Mouse (Mus musculus): ENCODE results near the gene Gm29094. TPM values are rescaled to one million over a fixed set of nuclear protein-coding genes. Genes with fewer than 3 reads are reported as not detected.
"Not testable (repeated sequence)": the region's sequence is repeated elsewhere in the genome, so short reads cannot be mapped to it uniquely, and the experiment has no call there.

Gene Gm29094
- total RNA-seq (2021) = not detected
- long read RNA-seq, experiment 1 = 0 reads
- long read RNA-seq, experiment 2 = 0 reads

DNA sequence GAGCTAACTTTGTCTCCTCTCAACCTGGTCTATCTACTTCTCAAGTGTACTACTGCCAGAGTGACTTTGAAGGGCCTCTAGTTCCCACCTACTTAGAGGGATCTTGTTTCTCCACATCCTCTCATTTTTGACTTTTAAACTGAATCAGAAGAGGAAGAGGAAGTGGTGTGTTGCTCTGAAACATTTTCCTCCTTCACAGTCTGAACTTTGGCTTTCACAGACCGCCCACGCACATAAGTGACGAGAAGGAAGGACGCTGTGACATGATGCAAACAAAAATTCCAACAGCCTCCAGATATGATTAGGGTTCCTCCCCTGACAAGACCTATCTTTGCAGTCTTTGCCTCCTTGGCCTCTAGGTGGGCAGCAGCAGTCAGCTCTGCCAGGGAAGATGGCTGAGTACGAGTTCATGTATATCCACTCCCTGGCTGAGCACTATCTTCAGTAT is at the start of gene Gm29094, which contains the start of gene Bcl2a1b:
Gene Gm29094 (plus strand): TSS at position 411 of the 448 bp plus-strand sequence.
Gene Bcl2a1b (plus strand): TSS at position 241 of the 448 bp plus-strand sequence.
- not testable (repeated sequence) for H3K4me3 ChIP-seq

DNA sequence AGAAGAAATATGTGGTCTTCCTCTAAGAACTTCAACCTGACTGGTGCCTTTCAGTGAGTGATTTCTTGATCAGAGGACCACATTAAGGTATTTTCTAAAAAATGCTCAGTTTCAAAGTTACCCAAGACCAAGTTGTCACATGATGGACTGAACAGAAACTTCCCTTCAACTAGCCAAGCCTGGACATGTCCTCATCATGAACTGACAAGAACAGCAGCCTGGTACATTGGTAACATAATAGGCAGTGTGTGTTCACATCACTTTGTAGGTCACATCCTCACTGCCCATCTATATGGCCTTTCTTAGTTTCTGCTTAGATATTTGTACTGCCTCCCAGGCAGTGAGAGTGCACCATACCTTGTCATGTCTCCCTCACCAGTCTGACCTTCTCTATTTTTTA is 26.6 kb upstream of the Gm29094 start:
- H3K27ac ChIP-seq; H3K4me3 ChIP-seq; intact Hi-C loops (cut with DNase I); DNase-seq (ENCODE audit: extremely low spot score in 1 of 2, low spot score in 2 of 2): not testable (repeated sequence)

More for the DNA sequence above, at the start of gene Gm29094, which contains the start of gene Bcl2a1b:
- intact Hi-C loops (cut with DNase I); DNase-seq (ENCODE audit: extremely low spot score in 1 of 2, low spot score in 2 of 2); H3K27ac ChIP-seq: not testable (repeated sequence)

DNA sequence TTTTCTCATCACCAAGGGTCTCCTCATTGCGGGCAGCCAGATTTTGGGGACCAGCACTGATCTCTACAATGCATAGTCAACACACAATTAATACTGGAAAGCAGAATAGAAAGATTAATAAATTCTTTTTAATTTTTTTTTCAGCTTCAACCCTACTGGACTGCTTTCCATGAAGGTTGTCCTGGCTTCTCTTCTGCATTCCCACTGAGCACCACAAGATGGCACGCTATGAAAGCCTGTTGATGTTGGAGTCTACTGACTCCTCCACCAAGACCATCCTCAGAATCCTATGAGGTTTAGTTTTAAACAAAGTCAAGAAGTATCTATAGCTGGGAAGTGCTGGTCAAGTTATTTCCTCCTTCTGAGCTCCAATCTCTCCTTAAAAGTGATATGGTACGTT is 20.3 kb upstream of the Gm29094 start:
- peak; percentile 58 for TF ChIP-seq CTCF (IDR thresholded peaks at IDR 0.05)
- intact Hi-C loops (cut with DNase I); H3K4me3 ChIP-seq; H3K27ac ChIP-seq: not testable (repeated sequence)
- DNase-seq (ENCODE audit: extremely low spot score in 1 of 2, low spot score in 2 of 2) = peak; percentile 57 to 71

DNA sequence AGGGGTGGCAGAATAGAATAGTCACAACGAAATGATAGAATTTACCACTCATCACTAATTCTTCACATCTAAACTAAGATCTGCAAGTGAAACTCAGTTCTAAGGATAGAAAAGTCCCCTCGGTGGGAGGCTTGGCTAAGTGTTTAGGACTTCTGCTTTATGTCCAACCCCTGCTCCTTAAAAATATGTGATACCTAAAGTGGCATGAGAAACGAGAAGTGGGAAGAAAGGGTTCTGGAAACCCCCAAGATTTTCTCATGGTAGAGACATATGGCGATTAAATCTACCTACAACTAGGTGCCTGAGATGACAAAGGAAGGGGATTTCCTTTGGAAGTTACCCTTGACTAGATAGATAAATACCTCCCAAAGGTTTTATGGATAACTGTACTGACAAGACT is 19.7 kb upstream of the Gm29094 start:
- intact Hi-C loops (cut with DNase I) = not testable (repeated sequence)

DNA sequence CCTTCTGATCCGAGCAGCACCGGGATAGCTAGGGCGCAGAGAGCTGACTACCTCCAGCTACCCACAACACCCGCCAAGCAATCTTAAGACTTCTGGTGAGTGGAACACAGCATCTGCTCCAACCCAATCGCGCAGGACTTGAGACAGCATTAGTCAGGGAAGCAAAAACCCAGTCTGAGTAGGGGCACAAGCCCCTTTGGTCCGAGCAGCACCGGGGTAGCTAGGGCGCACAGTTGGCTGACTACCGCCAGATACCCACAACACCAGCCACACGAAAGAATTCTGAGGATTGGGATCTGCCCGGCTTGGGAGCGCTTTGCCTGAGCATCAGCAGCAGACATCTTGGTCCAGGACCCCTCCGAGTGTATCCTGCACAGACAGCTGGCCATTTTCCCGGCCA is 12.2 kb upstream of the Gm29094 start:
- intact Hi-C loops (cut with DNase I); H3K4me3 ChIP-seq; H3K27ac ChIP-seq; DNase-seq (ENCODE audit: extremely low spot score in 1 of 2, low spot score in 2 of 2): not testable (repeated sequence)

More for the DNA sequence above, 19.7 kb upstream of the Gm29094 start:
- not testable (repeated sequence) for H3K4me3 ChIP-seq; DNase-seq (ENCODE audit: extremely low spot score in 1 of 2, low spot score in 2 of 2); H3K27ac ChIP-seq

DNA sequence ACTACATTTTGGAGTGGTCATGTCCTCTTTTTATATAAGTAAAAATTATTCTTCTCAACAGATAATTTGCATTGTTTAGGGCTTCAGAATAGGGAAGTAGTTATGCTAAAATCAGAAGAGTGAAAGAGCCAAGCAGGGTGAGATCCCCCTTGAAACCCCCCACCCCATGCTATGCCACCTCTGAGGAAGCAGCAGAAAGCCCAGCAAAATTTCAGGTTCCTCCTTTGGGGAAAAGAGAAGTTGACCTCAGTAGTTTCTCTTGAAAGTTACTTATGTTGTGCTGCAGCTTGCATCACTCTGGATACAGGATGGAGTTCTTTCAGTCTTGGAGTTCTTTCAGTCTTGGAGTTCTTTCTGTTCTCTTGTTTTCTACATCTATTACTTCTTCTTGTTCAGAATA is 3.7 kb upstream of the Gm29094 start:
- DNase-seq (ENCODE audit: extremely low spot score in 1 of 2, low spot score in 2 of 2); H3K4me3 ChIP-seq; intact Hi-C loops (cut with DNase I); H3K27ac ChIP-seq: not testable (repeated sequence)

DNA sequence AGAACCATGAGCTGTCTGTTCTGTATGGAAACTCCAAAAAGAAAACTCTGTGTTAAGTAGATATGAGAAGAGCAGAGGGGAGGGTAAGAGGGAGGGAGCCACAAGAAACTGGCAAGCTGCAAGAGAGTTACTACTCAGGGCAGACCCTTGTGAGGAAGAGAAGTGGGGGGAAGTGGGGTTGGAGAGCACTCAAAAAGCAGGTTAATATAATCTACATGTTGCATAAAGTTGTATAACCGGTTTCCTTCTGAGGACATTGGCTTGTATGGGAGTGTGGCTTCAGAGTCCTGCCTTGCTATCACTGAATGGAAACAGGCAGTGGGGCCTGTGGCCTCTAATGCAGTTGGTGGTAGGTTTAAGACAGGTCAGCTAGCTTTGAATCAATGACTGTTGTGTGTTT is 1.7 kb upstream of the Gm29094 start:
- H3K27ac ChIP-seq; H3K4me3 ChIP-seq; intact Hi-C loops (cut with DNase I); DNase-seq (ENCODE audit: extremely low spot score in 1 of 2, low spot score in 2 of 2): not testable (repeated sequence)

DNA sequence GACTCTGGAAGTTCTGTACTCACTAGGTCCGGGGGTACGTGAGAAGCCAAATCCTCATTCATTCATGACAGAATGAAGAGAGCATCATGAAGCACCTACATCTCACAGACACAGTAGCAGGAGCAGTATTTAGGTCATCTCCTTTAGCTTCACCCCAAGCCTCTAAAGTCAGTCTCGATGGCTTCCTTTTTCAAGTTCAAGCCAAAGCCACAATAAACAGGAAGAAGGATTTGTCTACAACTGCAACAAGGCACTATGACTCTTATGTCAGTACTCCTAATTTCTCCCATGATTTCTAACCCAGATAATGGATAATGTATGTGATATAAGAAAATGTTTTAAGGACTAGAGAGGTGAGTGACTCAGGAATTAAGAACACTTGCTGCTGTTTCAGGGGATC is 830 bp upstream of the Gm29094 start:
- H3K4me3 ChIP-seq; intact Hi-C loops (cut with DNase I); DNase-seq (ENCODE audit: extremely low spot score in 1 of 2, low spot score in 2 of 2); H3K27ac ChIP-seq: not testable (repeated sequence)

DNA sequence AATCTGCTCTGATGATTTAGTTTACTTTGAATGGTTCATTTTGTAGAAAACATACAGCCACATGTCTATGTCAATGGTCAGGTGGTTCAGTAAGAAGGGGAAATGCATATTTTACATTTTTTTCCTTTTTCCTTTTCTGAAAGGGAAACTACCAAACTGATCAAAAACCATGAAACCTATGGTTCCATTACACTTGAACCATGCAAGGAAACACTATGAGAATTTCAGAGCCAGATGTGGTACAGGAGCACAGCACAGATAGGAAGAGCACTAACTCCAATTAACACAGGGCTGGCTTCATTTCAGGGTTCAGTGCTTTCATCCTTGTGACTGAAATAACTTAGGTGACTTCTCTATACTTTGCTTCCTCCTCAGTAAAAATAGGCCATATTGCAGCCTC is 3.1 kb downstream of the Gm29094 start:
- H3K27ac ChIP-seq; DNase-seq (ENCODE audit: extremely low spot score in 1 of 2, low spot score in 2 of 2); H3K4me3 ChIP-seq; intact Hi-C loops (cut with DNase I): not testable (repeated sequence)

DNA sequence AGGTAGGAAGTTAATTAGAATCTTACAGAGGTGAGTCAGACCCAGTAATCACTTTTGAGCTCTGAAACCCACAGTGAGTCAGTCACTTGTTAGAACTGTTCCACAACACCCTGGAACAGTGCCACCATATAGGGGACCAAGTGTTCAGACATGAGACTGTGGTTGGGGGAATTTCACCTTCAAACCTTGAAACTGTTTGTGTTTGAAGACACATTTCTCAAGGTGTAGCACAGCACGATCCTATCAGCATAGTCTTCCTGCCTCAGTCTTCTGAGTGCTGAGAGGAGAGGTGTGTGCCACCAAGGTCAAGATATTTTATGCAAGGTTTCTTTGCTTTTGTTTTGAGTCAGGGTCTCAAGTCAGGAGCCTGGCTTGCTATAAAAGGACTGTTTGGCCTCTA is 9.8 kb downstream of the Gm29094 start:
- H3K4me3 ChIP-seq; H3K27ac ChIP-seq; DNase-seq (ENCODE audit: extremely low spot score in 1 of 2, low spot score in 2 of 2); intact Hi-C loops (cut with DNase I): not testable (repeated sequence)

DNA sequence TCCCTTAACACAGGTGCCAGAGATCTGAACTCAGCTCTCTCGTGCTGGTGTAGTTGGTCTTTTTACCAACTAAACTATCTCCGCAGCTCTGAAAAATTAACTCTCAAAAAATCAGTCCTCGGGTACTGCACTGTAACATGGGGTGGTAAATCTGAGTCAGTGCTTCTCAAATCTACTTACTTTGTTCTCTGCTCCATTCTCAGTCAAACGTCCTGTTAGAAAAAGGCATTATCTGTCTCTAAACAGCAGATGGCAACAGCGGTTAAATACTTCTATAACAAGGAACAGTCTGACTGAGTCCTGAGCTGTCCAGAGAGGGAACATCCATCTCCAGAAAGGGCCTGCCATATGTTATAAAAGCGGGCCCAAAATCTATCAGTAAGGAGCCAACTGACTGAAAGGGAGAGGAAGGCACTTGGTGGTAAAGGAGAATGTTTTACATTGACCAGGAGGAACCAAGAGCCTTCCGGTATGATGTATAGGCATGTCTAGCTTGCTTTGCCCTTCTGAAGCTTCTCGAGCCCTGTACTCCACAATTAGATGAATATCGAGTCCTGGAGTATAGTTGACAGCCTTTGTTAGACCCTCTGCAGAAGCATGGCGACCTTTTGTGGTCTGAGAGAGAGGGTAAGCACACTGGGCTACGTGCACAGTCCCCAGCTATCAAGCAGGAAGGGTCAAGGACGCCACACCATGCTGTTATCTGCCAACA is 11.3 kb downstream of the Gm29094 start, which contains the start of gene Mthfs:
Gene Mthfs (plus strand): TSS at position 324 of the 712 bp plus-strand sequence.
- intact Hi-C loops (cut with DNase I); DNase-seq (ENCODE audit: extremely low spot score in 1 of 2, low spot score in 2 of 2): not testable (repeated sequence)
- peak; percentile 35 for TF ChIP-seq CTCF (IDR thresholded peaks at IDR 0.05)
- Histone ChIP-seq H3K4me3 (peak within 1 kb of the TSS; percentile 66), H3K27ac (peak within 1 kb of the TSS; percentile 84)

DNA sequence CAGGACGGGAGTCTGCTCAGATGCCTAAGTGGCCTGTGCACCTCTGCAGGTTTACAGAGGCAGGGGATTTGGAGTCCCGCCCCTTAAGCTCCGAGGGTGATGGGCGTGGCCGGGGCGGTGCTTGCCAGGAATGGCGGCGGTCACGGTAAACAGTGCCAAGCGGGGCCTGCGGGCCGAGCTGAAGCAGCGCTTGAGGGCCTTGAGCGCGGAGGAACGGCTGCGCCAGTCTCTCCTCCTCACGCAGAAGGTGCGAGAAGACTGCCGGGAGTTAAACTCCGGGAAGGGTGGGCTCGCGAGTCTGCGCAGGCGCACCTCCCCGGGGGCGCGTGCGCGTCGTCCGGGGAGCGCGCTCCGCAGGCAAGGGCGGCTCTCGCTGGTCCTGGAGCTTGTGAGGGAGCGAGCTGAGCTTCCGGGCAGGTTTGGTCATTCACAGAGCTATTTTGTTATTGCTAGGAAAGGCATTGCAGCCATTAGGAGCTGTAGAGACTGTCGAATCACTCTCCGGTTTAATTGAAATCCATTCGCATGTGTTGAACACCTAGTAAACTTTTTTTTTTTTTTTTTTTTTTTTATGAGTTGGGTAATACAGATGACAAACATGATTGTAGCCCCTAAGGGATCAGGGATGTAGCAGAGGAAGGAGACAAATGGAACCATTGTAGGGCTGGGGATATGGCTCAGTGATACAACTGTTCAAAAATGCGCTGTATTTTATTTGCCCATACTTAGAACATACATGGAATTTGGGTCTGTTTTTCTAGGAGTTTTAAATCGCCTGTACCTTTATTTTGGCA is 12.1 kb downstream of the Gm29094 start:
- intact Hi-C loops (cut with DNase I) = not testable (repeated sequence)
- DNase-seq (ENCODE audit: extremely low spot score in 1 of 2, low spot score in 2 of 2) = peak; percentile 92 to 94
- Histone ChIP-seq H3K27ac (peak overlapping the region; percentile 81), H3K4me3 (peak overlapping the region; percentile 66)

Data from left cerebral cortex, adult 2 months (tissue).